Mouse (Mus musculus) heart, postnatal 25 days (tissue): ENCODE data around the gene Tango6. TPM values are rescaled to one million over a fixed set of nuclear protein-coding genes. Genes with fewer than 3 reads are reported as not detected.

Experiments
- DNase-seq: peaks from one replicate; pipeline ENCODE4 v3.0.0; 2022; ENCODE audit warnings: low spot score
- intact Hi-C: fragments of 180-260 bp; cut with DNase I; formaldehyde crosslinking; loops from one replicate; pipeline ENCODE4 v1.15.1; 2025
- total RNA-seq, 2 experiments: library from RNA; stranded (reverse); gene quantifications; 2 replicates each; pipeline ENCODE4 v1.2.3; 2021

The Tango6 gene
- total RNA-seq, 2 experiments from 2014 or later, result 10.0 TPM

GRCm38 (mm10) chr8:106899473-106899872 lies 216.6 kb downstream of the Tango6 start:
- DNase-seq, result no peak
- intact Hi-C loops, result no loop called here

Other genes starting within 250 kb of the Tango6 start
- gene 6030452D12Rik, start 182.5 kb upstream of the Tango6 start, total RNA-seq, result not detected
- 1 to 10 TPM; 1.3 to 1.6 TPM for gene Cdh3, start 172.2 kb upstream of the Tango6 start, total RNA-seq
- gene Gm10073, start 109.6 kb upstream of the Tango6 start, total RNA-seq, result 100 to 1,000 TPM; 108 to 113 TPM
- under 1 TPM; 0.06 to 0.08 TPM for gene Cdh1, start 79.7 kb upstream of the Tango6 start, total RNA-seq
- gene Has3, start 187.2 kb downstream of the Tango6 start, total RNA-seq, result 1 to 10 TPM; 1.0 to 1.7 TPM
- 10 to 100 TPM; 17.7 to 19.1 TPM for gene Utp4, start 210.6 kb downstream of the Tango6 start, total RNA-seq